Mouse (Mus musculus) hindbrain, postnatal 0 days (tissue): ENCODE results near the gene Slfn9. TPM values are rescaled to one million over a fixed set of nuclear protein-coding genes. Genes with fewer than 3 reads are reported as not detected.

Experiments
- ATAC-seq: fragments of 200-750 bp; cut with Nextera tagmentation; 2 replicates; pipeline ENCODE4 v1.8.0; 2017; ENCODE audit warnings: mild to moderate bottlenecking, moderate TSS enrichment, moderate library complexity
- DNase-seq: peaks from one replicate; pipeline ENCODE4 v3.0.0-alpha.2; 2015; ENCODE audit warnings: low spot score
- H3K27ac ChIP-seq: fragments of 300-500 bp; sonication (generic); 2 replicates; pipeline ENCODE4 v1.5.1; 2014; ENCODE audit warnings: mild to moderate bottlenecking
- H3K27me3 ChIP-seq: fragments of 300-500 bp; sonication (generic); 2 replicates; pipeline ENCODE4 v1.6.1; 2014; ENCODE audit warnings: low read length, mixed read lengths; ENCODE audit not compliant: insufficient read depth
- H3K36me3 ChIP-seq: fragments of 300-500 bp; sonication (generic); 2 replicates; pipeline ENCODE4 v1.6.1; 2014; ENCODE audit warnings: low read length, mixed read lengths; ENCODE audit not compliant: insufficient read depth
- H3K4me1 ChIP-seq: fragments of 300-500 bp; sonication (generic); 2 replicates; pipeline ENCODE4 v1.6.1; 2014; ENCODE audit warnings: antibody characterized with exemption, low read length, mixed read lengths; ENCODE audit not compliant: insufficient read depth
- H3K4me2 ChIP-seq: fragments of 300-500 bp; sonication (generic); 2 replicates; pipeline ENCODE4 v1.6.1; 2014; ENCODE audit warnings: low read depth, mild to moderate bottlenecking, low read length, moderate library complexity, mixed read lengths
- H3K4me3 ChIP-seq: fragments of 300-500 bp; sonication (generic); 2 replicates; pipeline ENCODE4 v1.5.1; 2014; ENCODE audit warnings: low read length
- H3K9ac ChIP-seq: fragments of 300-500 bp; sonication (generic); replicated peaks from 2 replicates; pipeline ENCODE4 v1.6.1; 2014; ENCODE audit warnings: mild to moderate bottlenecking, low read length, moderate library complexity, mixed read lengths
- H3K9me3 ChIP-seq: fragments of 300-500 bp; sonication (generic); 2 replicates; pipeline ENCODE4 v1.6.1; 2016; ENCODE audit warnings: low read length, mixed read lengths
- CTCF ChIP-seq: IDR thresholded peaks from 2 replicates; pipeline ENCODE4 v1.5.1; 2016; ENCODE audit warnings: antibody characterized with exemption, control low read depth, low read depth
- WGBS: fragments of 180-500 bp; shearing (Covaris S2); extraction: QIAGEN DNeasy Blood & Tissue Kit; methylation state at CpG from one replicate; pipeline ENCODE4 v1.1.7; 2014; 5-methylcytosine and 5-hydroxymethylcytosine counted together
- polyA plus RNA-seq: library from polyadenylated mRNA; unstranded; fragments of >200 nt; fragmentation: Nextera tagmentation; extraction: Ambion mirVana; gene quantifications from 2 replicates; pipeline ENCODE4 v1.2.1, GENCODE M21; 2015
- total RNA-seq: library from RNA; depleted of rRNA; stranded (reverse); fragments of >200 nt; gene quantifications from 2 replicates; pipeline ENCODE4 v1.2.3, GENCODE M21; 2014

The Slfn9 gene
- total and polyA plus RNA-seq, 2 experiments from 2014 or later = 2.4 to 3.2 TPM

DNA sequence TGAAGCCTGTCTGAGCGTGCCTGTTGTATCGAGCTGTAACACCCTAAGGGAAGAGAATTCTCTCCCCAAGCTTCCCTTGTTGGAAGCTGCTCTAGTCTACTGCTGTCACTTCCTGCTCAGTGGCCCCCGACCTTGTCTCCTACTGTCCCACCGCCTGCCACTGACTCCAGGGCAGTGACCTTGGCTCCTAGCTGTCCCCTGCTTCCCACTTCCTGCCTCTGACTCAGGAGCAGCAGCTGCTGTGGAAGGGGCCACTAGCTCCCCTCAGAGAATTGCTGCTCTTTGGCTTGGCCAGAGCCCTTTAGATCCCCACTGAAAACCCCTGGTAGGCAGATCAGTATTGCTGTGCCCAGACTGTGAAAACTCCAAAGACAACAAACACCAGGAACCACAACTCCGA is 17.7 kb downstream of the Slfn9 start:
- no peaks in the 10 kb centered on the region for H3K36me3 ChIP-seq
- no peaks in the 10 kb centered on the region for H3K4me1 ChIP-seq
- no peak overlapping the region for H3K4me3 ChIP-seq
- ATAC-seq (no peak), DNase-seq (no peak)
- 59% methylated on average over 5 of the region's 5 CpGs for WGBS
- no peak overlapping the region for H3K27ac ChIP-seq
- no peak overlapping the region for H3K9ac ChIP-seq
- no peaks in the 10 kb centered on the region for H3K27me3 ChIP-seq
- no peak for TF ChIP-seq CTCF
- H3K9me3 ChIP-seq = no peaks in the 10 kb centered on the region
- H3K4me2 ChIP-seq = no peak overlapping the region

GRCm38 (mm10) chr11:82971590-82971974 is 20.0 kb downstream of the Slfn9 start:
- peak overlapping the region; percentile 27 for H3K4me3 ChIP-seq
- no peaks in the 10 kb centered on the region for H3K9me3 ChIP-seq
- H3K4me1 ChIP-seq = no peaks in the 10 kb centered on the region
- ATAC-seq = no peak
- TF ChIP-seq CTCF = no peak
- WGBS = 50% methylated on average over 10 of the region's 11 CpGs
- peak overlapping the region; percentile 73 for H3K27ac ChIP-seq
- H3K36me3 ChIP-seq = no peaks in the 10 kb centered on the region
- H3K9ac ChIP-seq = peak overlapping the region; percentile 35; the same call in 1 of the 2 replicates
- no peaks in the 10 kb centered on the region for H3K27me3 ChIP-seq
- DNase-seq = no peak
- H3K4me2 ChIP-seq = peak overlapping the region; percentile 56

DNA sequence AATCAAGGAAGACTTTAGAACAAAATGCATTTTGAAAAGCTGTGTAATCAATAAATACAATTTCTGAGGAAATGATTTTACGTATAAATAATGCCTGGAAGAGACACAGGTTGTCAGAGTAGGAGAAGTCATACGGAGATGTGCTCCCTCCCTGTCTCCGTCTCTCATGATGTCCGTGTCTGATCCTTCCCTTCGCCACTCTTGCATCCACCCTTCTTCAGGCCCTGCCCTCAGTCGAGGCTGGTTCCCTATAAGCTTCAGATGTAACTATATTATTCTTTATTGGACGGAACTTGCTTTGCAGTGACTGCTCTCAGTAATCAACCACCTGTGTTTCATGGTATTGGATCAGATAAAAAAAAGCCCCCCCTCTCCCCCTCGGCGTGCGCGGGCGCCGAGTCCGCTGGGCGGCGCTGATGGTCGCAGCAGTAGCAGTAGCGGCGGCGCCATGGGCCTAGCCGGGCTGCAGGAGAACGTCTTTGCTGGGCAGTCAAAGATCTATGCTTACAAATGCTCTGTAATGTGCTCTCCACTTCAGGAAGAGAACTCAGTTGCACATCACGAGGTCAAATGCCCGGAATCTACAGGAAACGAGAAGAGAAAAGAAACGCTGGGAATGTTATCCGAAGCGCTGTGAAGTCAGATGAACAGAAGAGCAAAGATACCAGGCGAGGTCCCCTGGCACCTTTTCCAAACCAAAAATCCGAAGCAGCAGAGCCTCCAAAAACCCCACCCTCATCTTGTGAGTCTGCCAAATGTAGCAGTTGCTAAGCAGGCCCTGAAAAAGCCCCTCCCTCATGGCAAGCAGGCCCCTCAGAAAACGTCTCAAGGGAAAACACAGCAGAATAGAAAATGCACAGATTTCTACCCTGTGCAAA is 20.7 kb downstream of the Slfn9 start:
- Histone ChIP-seq H3K27me3 (no peaks in the 10 kb centered on the region), H3K27ac (peak overlapping the region; percentile 73), H3K4me2 (peak overlapping the region; percentile 56), H3K36me3 (no peaks in the 10 kb centered on the region), H3K4me1 (no peaks in the 10 kb centered on the region), H3K9me3 (no peaks in the 10 kb centered on the region), H3K9ac (peak overlapping the region; percentile 35), H3K4me3 (peak overlapping the region; percentile 27)
- ATAC-seq = peak; percentile 91
- WGBS = 4% methylated on average over 31 of the region's 31 CpGs
- TF ChIP-seq CTCF = peak; percentile 67
- DNase-seq = peak; percentile 86

DNA sequence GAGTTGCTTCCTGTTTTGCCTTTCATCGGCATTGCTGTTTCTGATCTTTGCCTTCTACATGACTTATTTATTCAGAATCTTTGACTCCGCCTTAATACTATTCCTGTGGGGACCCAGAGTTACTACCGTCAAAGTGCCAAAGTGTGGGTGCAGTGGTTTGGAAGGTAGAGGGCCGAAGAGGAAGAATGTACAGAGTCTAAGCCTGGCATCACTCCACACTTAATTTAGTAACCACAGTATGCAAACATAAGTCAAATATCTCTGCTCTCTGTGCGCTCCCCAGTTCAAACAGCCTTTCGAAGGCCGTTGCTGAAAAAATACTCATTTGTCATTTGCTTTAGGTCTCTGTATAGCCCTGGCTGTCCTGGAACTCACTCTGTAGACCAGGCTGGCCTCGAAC is 29.4 kb downstream of the Slfn9 start:
- TF ChIP-seq CTCF = no peak
- 90% methylated on average over 8 of the region's 8 CpGs for WGBS
- Histone ChIP-seq H3K27me3 (no peaks in the 10 kb centered on the region), H3K9me3 (no peaks in the 10 kb centered on the region), H3K4me3 (no peak overlapping the region), H3K27ac (no peak overlapping the region), H3K4me2 (no peak overlapping the region), H3K9ac (no peak overlapping the region), H3K4me1 (no peaks in the 10 kb centered on the region), H3K36me3 (no peaks in the 10 kb centered on the region)
- ATAC-seq = no peak
- DNase-seq = no peak

DNA sequence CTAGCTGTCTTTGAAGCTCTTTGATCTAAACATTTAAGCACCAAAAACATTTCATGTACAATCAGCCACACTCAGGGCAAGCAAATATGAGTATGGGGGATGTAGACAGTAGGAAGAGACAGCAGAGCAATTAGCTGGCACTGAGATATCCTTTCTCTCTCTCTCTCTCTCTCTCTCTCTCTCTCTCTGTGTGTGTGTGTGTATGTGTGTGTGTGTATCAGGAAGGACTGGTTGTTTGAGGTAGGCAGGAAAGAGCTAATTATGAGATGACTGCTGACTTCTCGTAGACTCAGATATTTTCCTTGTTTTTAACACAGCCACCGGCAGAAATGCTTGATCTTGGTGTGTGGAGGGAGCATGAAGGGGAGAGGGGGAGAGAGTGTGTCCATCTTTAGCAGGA is 29.9 kb downstream of the Slfn9 start:
- H3K4me1 ChIP-seq = no peaks in the 10 kb centered on the region
- H3K4me3 ChIP-seq = no peak overlapping the region
- DNase-seq (no peak), ATAC-seq (no peak)
- 78% methylated on average over 2 of the region's 2 CpGs for WGBS
- no peak overlapping the region for H3K27ac ChIP-seq
- H3K9ac ChIP-seq = no peak overlapping the region
- H3K4me2 ChIP-seq = no peak overlapping the region
- no peaks in the 10 kb centered on the region for H3K27me3 ChIP-seq
- no peaks in the 10 kb centered on the region for H3K9me3 ChIP-seq
- no peaks in the 10 kb centered on the region for H3K36me3 ChIP-seq
- TF ChIP-seq CTCF = no peak

GRCm38 (mm10) chr11:82959613-82960012 is 32.0 kb downstream of the Slfn9 start:
- Histone ChIP-seq H3K9me3 (no peaks in the 10 kb centered on the region), H3K4me3 (no peak overlapping the region), H3K27ac (no peak overlapping the region), H3K36me3 (no peaks in the 10 kb centered on the region), H3K9ac (no peak overlapping the region), H3K4me1 (no peaks in the 10 kb centered on the region), H3K27me3 (0 out of 2 replicates have a peak, but pooled peaks cover 4% of the 10 kb centered on the region), H3K4me2 (no peak overlapping the region)
- peak; percentile 48 for DNase-seq
- WGBS = 14% methylated on average over 4 of the region's 4 CpGs
- TF ChIP-seq CTCF = peak; percentile 80
- no peak for ATAC-seq

GRCm38 (mm10) chr11:82956925-82957324 is 34.7 kb downstream of the Slfn9 start:
- 74% methylated on average over 10 of the region's 10 CpGs for WGBS
- Histone ChIP-seq H3K4me3 (no peak overlapping the region), H3K36me3 (no peaks in the 10 kb centered on the region), H3K27me3 (peaks cover 8% of the 10 kb centered on the region), H3K27ac (no peak overlapping the region), H3K4me2 (no peak overlapping the region), H3K9me3 (no peaks in the 10 kb centered on the region), H3K9ac (no peak overlapping the region), H3K4me1 (no peaks in the 10 kb centered on the region)
- TF ChIP-seq CTCF = no peak
- ATAC-seq = no peak
- no peak for DNase-seq
